8 mouse cellular contexts compared by ENCODE assay signal in the genomic region with DNA sequence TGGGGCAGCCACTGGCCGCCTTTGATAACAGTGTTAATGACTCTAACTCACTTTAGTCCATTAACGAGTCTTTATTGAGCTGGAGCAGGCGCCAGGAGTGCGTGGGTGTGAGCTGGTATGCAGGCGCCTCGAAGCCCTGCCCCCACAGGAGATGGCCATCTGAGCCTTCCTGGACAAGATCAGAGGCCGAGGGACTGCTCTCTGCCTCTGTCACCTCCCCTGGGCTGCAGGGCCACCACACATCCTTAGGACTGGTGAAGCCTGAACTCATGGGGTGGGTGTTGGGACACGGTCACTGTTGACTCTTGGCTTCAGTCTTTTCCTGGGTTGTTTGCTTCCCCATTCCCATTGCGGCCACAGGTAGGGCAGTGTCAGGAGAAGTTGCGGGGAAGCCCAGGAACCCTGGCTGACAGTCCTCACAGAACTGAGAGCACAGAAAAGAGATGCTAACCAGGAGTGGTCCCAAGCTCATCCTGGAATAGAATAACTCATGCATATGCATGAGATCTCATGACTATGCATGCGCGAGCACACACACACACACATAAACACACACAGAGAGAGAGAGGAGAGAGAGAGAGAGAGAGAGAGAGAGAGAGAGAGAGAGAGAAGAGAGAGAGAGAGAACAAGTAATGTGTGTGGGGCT.
DNase-seq lines count a peak whose midpoint lies in the region; ATAC-seq and TF ChIP-seq lines count a peak whose summit lies in the region.

No protein-coding gene starts in this region.

- H3K27ac ChIP-seq in heart, embryonic 10.5 days = peak overlapping the region; percentile 10; the same call in 1 of the 2 replicates
- H3K27ac ChIP-seq in heart, adult 2 months = no peak overlapping the region
- peak overlapping the region; percentile 62 for H3K27ac ChIP-seq in forebrain, embryonic 15.5 days (replicated peaks)
- no peak overlapping the region for H3K27ac ChIP-seq in intestine, embryonic 16.5 days (ENCODE audit: low read length)

- H3K79me2 ChIP-seq in heart, adult 2 months (replicated peaks; ENCODE audit: control insufficient read depth, insufficient read depth, low read length) = no peaks in the 10 kb centered on the region

- TF ChIP-seq EP300 in heart, adult 2 months (IDR thresholded peaks at IDR 0.05; ENCODE audit: insufficient read depth, low read depth, low read length) = no peak

- H3K9me3 ChIP-seq in heart, embryonic 10.5 days = no peaks in the 10 kb centered on the region
- H3K9me3 ChIP-seq in forebrain, embryonic 15.5 days = no peaks in the 10 kb centered on the region
- H3K9me3 ChIP-seq in intestine, embryonic 16.5 days (ENCODE audit: control insufficient read depth, low read length) = no peaks in the 10 kb centered on the region

- ATAC-seq in forebrain, embryonic 15.5 days (replicated peaks) = peak; percentile 84
- ATAC-seq in intestine, embryonic 16.5 days = no peak

- H3K4me2 ChIP-seq in forebrain, embryonic 15.5 days (replicated peaks) = no peak overlapping the region; the same call in 1 of the 2 replicates
- no peak overlapping the region for H3K4me2 ChIP-seq in intestine, embryonic 16.5 days (ENCODE audit: low read depth, low read length)

- H3K36me3 ChIP-seq in heart, embryonic 10.5 days = no peaks in the 10 kb centered on the region
- H3K36me3 ChIP-seq in heart, adult 2 months (ENCODE audit: control insufficient read depth, insufficient read depth, low read length) = no peaks in the 10 kb centered on the region
- no peaks in the 10 kb centered on the region for H3K36me3 ChIP-seq in forebrain, embryonic 15.5 days
- no peaks in the 10 kb centered on the region for H3K36me3 ChIP-seq in intestine, embryonic 16.5 days (ENCODE audit: control insufficient read depth, insufficient read depth, low read length)

- no peak for TF ChIP-seq CTCF in heart, adult 2 months (IDR thresholded peaks at IDR 0.05)

- H3K9ac ChIP-seq in heart, adult 2 months (ENCODE audit: low read depth, low read length) = no peak overlapping the region
- no peak overlapping the region for H3K9ac ChIP-seq in forebrain, embryonic 15.5 days (replicated peaks)
- H3K9ac ChIP-seq in intestine, embryonic 16.5 days (ENCODE audit: low read depth, low read length) = no peak overlapping the region

- DNase-seq in heart, embryonic 10.5 days (ENCODE audit: low spot score) = no peak
- no peak for DNase-seq in heart, adult 2 months
- peak; percentile 71 for DNase-seq in MN1 (ENCODE audit: low spot score)
- DNase-seq in kidney, postnatal 4 days = peak; percentile 74 to 84
- DNase-seq in spleen, postnatal 36 days (ENCODE audit: low spot score in 2 of 2) = no peak
- no peak for DNase-seq in cerebellum, adult 11 months

- no peak for TF ChIP-seq POLR2A in heart, adult 2 months (IDR thresholded peaks at IDR 0.05; ENCODE audit: insufficient read depth, low read depth, low read length)

- H3K27me3 ChIP-seq in heart, embryonic 10.5 days (ENCODE audit: insufficient read depth, poor library complexity, severe bottlenecking) = peaks cover 29% of the 10 kb centered on the region
- H3K27me3 ChIP-seq in heart, adult 2 months (ENCODE audit: control insufficient read depth, insufficient read depth, low read length) = no peaks in the 10 kb centered on the region
- H3K27me3 ChIP-seq in forebrain, embryonic 15.5 days = no peaks in the 10 kb centered on the region; the same call in 1 of the 2 replicates
- 0 out of 2 replicates have a peak, but pooled peaks cover 2% of the 10 kb centered on the region for H3K27me3 ChIP-seq in intestine, embryonic 16.5 days (replicated peaks; ENCODE audit: control insufficient read depth, insufficient read depth, low read length)

- peaks cover 43% of the 10 kb centered on the region for H3K4me1 ChIP-seq in heart, embryonic 10.5 days
- no peaks in the 10 kb centered on the region for H3K4me1 ChIP-seq in heart, adult 2 months (ENCODE audit: control insufficient read depth, insufficient read depth, low read length)
- H3K4me1 ChIP-seq in forebrain, embryonic 15.5 days = peaks cover 53% of the 10 kb centered on the region
- no peaks in the 10 kb centered on the region for H3K4me1 ChIP-seq in intestine, embryonic 16.5 days (ENCODE audit: control insufficient read depth, insufficient read depth, low read length)

- intact Hi-C loops in heart, adult 2 months (cut with DNase I) = no loop called here

- peak overlapping the region; percentile 27 for H3K4me3 ChIP-seq in heart, embryonic 10.5 days
- H3K4me3 ChIP-seq in heart, adult 2 months = no peak overlapping the region
- H3K4me3 ChIP-seq in forebrain, embryonic 15.5 days = no peak overlapping the region
- no peak overlapping the region for H3K4me3 ChIP-seq in intestine, embryonic 16.5 days (ENCODE audit: low read length)

- 21% methylated on average over 12 of the region's 12 CpGs for WGBS in heart, embryonic 10.5 days
- 47% methylated on average over 12 of the region's 12 CpGs for WGBS in heart, adult 2 months
- WGBS in forebrain, embryonic 15.5 days = 21% methylated on average over 12 of the region's 12 CpGs
- 32% methylated on average over 12 of the region's 12 CpGs for WGBS in intestine, embryonic 16.5 days

Comparison
In these comparisons a context has a peak if more than half of its experiments do, and no peak if none do; other contexts are left out.
1. H3K27ac ChIP-seq: peak in heart, embryonic 10.5 days (single experiment) and forebrain, embryonic 15.5 days (single experiment); none in heart, adult 2 months (single experiment) and intestine, embryonic 16.5 days (single experiment).
2. DNase-seq: peak in MN1 (single experiment) and kidney, postnatal 4 days (2 of 2); none in heart, embryonic 10.5 days (single experiment), heart, adult 2 months (0 of 2), spleen, postnatal 36 days (0 of 2) and cerebellum, adult 11 months (single experiment).